Mouse (Mus musculus) ES-E14 (cell line): ENCODE data around the gene Nxpe3. TPM values are rescaled to one million over a fixed set of nuclear protein-coding genes. Genes with fewer than 3 reads are reported as not detected.

Source experiments
- DNase-seq: peaks from one replicate; pipeline ENCODE4 v3.0.0-alpha.2; 2013; ENCODE audit warnings: low read depth, low spot score
- H3K27ac ChIP-seq: 2 replicates; pipeline ENCODE4 v1.5.1; 2012; ENCODE audit warnings: low read depth, mild to moderate bottlenecking, low read length, moderate library complexity, mixed read lengths; ENCODE audit not compliant: poor library complexity, insufficient read depth, severe bottlenecking
- H3K36me3 ChIP-seq: 2 replicates; pipeline ENCODE4 v1.6.1; 2012; ENCODE audit warnings: mild to moderate bottlenecking, low read length, moderate library complexity, mixed read lengths; ENCODE audit not compliant: control insufficient read depth, poor library complexity, insufficient read depth, severe bottlenecking
- H3K4me1 ChIP-seq, 2 experiments: fragments of 150-350 bp in 1 of 2; sonication (generic) in 1 of 2; 2 replicates each; pipeline ENCODE4 v1.6.1; 2012; ENCODE audit warnings: low read length in 2 of 2, mild to moderate bottlenecking in 1 of 2, mixed read lengths in 1 of 2; ENCODE audit not compliant: control insufficient read depth in 2 of 2, insufficient read depth in 2 of 2, poor library complexity in 1 of 2
- H3K4me3 ChIP-seq, 2 experiments: fragments of 150-350 bp in 1 of 2; sonication (generic) in 1 of 2; 2 replicates each; pipeline ENCODE4 v1.5.1; 2012; ENCODE audit warnings: low read length in 2 of 2, low read depth in 1 of 2, mild to moderate bottlenecking in 1 of 2, mixed read lengths in 1 of 2; ENCODE audit not compliant: insufficient read depth in 1 of 2, poor library complexity in 1 of 2, severe bottlenecking in 1 of 2
- H3K9ac ChIP-seq: 2 replicates; pipeline ENCODE4 v1.6.1; 2012; ENCODE audit warnings: low read depth, mild to moderate bottlenecking, low read length, mixed read lengths; ENCODE audit not compliant: poor library complexity, insufficient read depth, severe bottlenecking
- H3K9me3 ChIP-seq: fragments of 150-350 bp; sonication (generic); 2 replicates; pipeline ENCODE4 v1.6.1; 2012; ENCODE audit warnings: low read depth, mild to moderate bottlenecking, low read length; ENCODE audit not compliant: control insufficient read depth, insufficient read depth
- CHD2 ChIP-seq: IDR thresholded peaks from 2 replicates; pipeline ENCODE4 v1.6.1; 2014; ENCODE audit warnings: mild to moderate bottlenecking, low read depth, low read length, inconsistent platforms
- HCFC1 ChIP-seq: IDR thresholded peaks from 2 replicates; pipeline ENCODE4 v1.6.1; 2012; ENCODE audit warnings: low read length, inconsistent platforms, borderline replicate concordance; ENCODE audit not compliant: insufficient read depth
- MAFK ChIP-seq: IDR thresholded peaks from 2 replicates; pipeline ENCODE4 v1.6.1; 2014; ENCODE audit warnings: mild to moderate bottlenecking, low read depth, low read length, inconsistent platforms; ENCODE audit not compliant: insufficient read depth
- ZC3H11A ChIP-seq: IDR thresholded peaks from 2 replicates; pipeline ENCODE4 v1.6.1; 2012; ENCODE audit warnings: low read depth, mild to moderate bottlenecking, inconsistent platforms, low read length, borderline replicate concordance
- ZNF384 ChIP-seq: IDR thresholded peaks from 2 replicates; pipeline ENCODE4 v1.6.1; 2012; ENCODE audit warnings: low read depth, low read length, inconsistent platforms
- in situ Hi-C, 2 experiments: fragments of 600-800 bp; cut with MboI; formaldehyde crosslinking; loops; one replicate each; pipeline ENCODE4 v1.15.1; 2025; ENCODE audit warnings: low sequenced_read_pairs in 2 of 2, inconsistent platforms in 1 of 2; ENCODE audit not compliant: unreplicated experiment in 2 of 2
- total RNA-seq: library from RNA; depleted of rRNA; stranded (reverse); fragments of 300-350 nt; gene quantifications from 2 replicates; pipeline ENCODE4 v1.2.3, GENCODE M21; 2012

Gene Nxpe3
- total RNA-seq, 1 experiment = 1.7 TPM

DNA sequence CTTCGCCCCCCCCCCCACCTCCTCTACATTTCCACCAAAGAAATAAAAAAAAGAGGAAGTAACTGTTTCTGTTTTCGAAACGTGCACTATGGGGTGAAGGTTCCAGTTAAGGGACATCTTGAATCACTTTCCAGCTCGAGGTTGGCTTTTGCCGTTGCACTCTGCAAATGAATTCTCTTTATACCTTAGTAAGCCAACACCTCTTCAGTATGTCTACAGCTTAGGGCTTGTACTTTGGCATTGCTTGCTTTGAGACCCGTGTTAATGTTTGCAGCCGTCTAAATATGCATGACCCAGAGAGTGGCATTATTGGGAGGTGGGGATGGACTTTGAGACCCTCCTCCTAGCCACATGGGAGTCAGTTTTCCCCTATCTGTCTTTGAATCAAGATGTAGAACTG, 2.6 kb downstream of the Nxpe3 start:
- Histone ChIP-seq H3K9me3 (no peaks in the 10 kb centered on the region), H3K27ac (no peak overlapping the region), H3K9ac (no peak overlapping the region)

GRCm38 (mm10) chr16:55891346-55891745, 3.7 kb downstream of the Nxpe3 start:
- no peak for DNase-seq
- in situ Hi-C loops = no loop called here
- H3K9ac ChIP-seq = no peak overlapping the region
- peaks cover 5 to 7% of the 10 kb centered on the region in 2 experiments; a peak in 2 of 4 replicates for H3K4me1 ChIP-seq
- peaks cover 7% of the 10 kb centered on the region; the same call in 1 of the 2 replicates for H3K36me3 ChIP-seq
- no peak overlapping the region for H3K27ac ChIP-seq
- TF ChIP-seq CHD2 (no peak), HCFC1 (no peak), MAFK (no peak), ZC3H11A (no peak), ZNF384 (no peak)
- H3K9me3 ChIP-seq = no peaks in the 10 kb centered on the region
- no peak overlapping the region for H3K4me3 ChIP-seq

More for the DNA sequence above, 2.6 kb downstream of the Nxpe3 start:
- peaks cover 3% of the 10 kb centered on the region; the same call in 1 of the 2 replicates for H3K36me3 ChIP-seq
- in situ Hi-C loops = no loop called here
- DNase-seq = no peak
- peaks cover 5 to 8% of the 10 kb centered on the region in 2 experiments; a peak in 2 of 4 replicates for H3K4me1 ChIP-seq
- H3K4me3 ChIP-seq = no peak overlapping the region
- no peak for TF ChIP-seq ZC3H11A
- TF ChIP-seq CHD2 = no peak
- TF ChIP-seq ZNF384 = no peak
- no peak for TF ChIP-seq HCFC1
- no peak for TF ChIP-seq MAFK

DNA sequence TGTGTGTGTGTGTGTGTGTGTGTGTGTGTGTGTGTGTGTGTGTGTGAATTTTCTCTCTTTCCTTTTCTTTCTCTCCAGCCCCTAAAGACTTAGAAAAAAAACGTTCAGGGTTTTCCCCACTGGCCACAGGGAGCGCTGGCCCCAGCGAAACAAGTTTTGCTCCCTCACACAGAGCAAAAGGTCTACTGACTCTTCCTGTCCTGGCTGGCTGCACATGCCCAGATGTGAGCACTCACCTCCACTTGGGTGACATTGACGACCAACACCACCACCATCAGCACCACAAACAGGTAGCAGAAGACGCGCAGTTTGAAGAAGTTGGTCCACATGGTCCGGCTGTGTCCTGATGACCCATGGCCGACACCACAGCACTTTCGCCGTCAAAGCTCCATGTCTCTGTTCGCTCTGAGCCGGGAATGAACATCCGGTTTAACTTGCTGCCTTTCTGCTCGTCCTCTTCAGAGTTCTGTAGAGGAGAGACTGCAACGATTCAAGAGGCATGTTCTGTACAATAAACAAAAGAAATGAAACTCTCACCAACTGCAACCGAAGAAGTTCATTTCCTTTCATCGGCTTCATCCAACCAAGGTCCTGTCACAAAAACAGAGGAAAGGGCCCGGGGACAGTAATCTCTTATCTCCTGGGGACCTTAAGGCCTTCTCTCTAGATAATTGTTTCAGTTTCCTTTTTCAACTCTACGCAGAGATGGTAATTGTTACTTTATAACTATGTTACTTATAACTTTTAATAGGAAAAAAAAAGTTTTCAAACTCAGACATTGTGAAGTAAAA, 4.5 kb downstream of the Nxpe3 start:
- no peak for DNase-seq
- Histone ChIP-seq H3K9ac (no peak overlapping the region), H3K4me1 (peaks cover 2 to 7% of the 10 kb centered on the region in 2 experiments; a peak in 2 of 4 replicates), H3K9me3 (no peaks in the 10 kb centered on the region), H3K36me3 (peaks cover 7% of the 10 kb centered on the region; the same call in 1 of the 2 replicates), H3K4me3 (no peak overlapping the region), H3K27ac (no peak overlapping the region)
- in situ Hi-C loops = no loop called here
- TF ChIP-seq ZNF384 = no peak
- no peak for TF ChIP-seq HCFC1
- TF ChIP-seq MAFK = no peak
- TF ChIP-seq ZC3H11A = no peak
- TF ChIP-seq CHD2 = no peak

DNA sequence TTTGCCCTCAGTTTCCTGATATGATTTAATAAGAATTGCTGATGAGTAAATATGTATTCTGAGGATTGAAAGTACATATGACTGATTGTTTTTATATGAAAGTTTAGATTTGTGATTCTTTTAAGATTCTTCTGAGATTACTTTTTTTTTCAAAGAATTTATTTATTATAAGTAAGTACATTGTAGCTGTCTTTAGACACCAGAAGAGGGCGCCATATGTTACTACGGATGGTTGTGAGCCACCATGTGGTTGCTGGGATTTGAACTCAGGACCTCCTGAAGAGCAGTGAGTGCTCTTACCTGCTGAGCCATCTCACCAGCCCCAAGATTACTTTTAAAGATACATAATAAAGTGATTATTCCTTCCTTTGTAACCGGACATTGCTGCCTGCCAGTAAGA, 5.6 kb downstream of the Nxpe3 start:
- Histone ChIP-seq H3K4me1 (peaks cover 2 to 7% of the 10 kb centered on the region in 2 experiments; a peak in 2 of 4 replicates), H3K9me3 (no peaks in the 10 kb centered on the region), H3K36me3 (peaks cover 7% of the 10 kb centered on the region; the same call in 1 of the 2 replicates), H3K27ac (no peak overlapping the region), H3K9ac (no peak overlapping the region), H3K4me3 (no peak overlapping the region)
- no peak for DNase-seq
- no peak for TF ChIP-seq HCFC1
- no peak for TF ChIP-seq ZC3H11A
- no peak for TF ChIP-seq ZNF384
- in situ Hi-C loops = no loop called here
